Comparison of ENCODE assay signal across 10 mouse cellular contexts in the genomic region with DNA sequence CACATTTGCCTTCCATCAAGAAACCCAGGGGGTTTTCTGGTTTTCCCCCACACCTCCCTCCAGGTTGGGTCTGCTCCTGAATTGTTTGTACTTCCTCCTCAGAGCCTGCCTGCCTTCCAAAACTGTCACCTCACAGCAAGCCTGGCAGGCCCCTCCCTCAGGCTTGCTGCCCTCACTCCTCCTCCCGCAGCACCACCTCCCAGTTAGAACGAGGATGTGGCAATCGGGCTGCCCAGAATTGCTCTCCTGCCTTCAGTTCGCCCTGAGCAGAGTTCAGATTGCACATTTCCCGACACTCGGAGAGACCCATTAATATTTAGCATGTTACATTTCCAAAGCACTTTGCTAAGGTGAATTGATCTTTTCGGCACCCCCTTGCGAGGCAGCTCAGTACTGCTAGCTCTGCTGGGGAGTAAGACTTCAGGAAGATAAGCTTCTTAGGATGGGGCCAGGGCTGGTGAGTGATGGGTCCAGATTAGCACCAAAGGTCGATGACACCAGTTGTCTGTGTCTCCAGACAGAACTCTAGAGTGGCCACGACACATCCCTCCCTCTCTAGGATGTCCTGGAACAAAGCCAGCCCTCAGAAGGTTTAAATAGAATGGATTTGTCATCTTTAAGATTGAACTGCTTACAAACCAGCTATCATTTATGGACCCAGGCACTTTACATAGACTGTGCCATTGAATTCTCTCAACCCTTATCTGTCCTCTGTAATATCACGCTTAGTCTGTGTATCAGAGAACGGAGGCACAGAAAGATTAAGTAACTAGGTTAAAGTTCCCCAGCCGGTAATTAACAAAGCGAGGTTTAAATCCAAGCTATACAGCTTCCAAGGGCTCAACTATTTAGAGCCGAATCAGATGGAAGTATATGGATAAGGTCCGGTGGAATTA. TPM values are rescaled to one million over a fixed set of nuclear protein-coding genes. Genes with fewer than 3 reads are reported as not detected.
A peak's percentile ranks its signal among the peaks of the same experiment; 100 is the strongest.
DNase-seq lines count a peak whose midpoint lies in the region; ATAC-seq and TF ChIP-seq lines count a peak whose summit lies in the region.
"Had no signal": no experiment of that assay in that cellular context is flagged by ENCODE, and none has a peak within 500 bp of the region (broad histone marks: within the 10 kb centered on the region; RNA-seq: fewer than 3 reads in every experiment).

No protein-coding gene starts in this region.

- WGBS in lung, adult 2 months: 36% methylated on average over 16 of the region's 16 CpGs
- 36% methylated on average over 16 of the region's 16 CpGs for WGBS in stomach, postnatal 0 days

- DNase-seq in heart, adult 11 months: peak; percentile 86
- DNase-seq in heart, postnatal 36 days: no peak
- DNase-seq in ovary, postnatal 36 days (ENCODE audit: low spot score): peak; percentile 14
- no peak for DNase-seq in ovary, adult 18-20 months (ENCODE audit: low spot score)
- peak; percentile 31 for DNase-seq in lung, adult 2 months
- no peak for DNase-seq in stomach, postnatal 0 days (ENCODE audit: low spot score)
- no peak for DNase-seq in spleen, adult 12 weeks (ENCODE audit: low spot score)
- DNase-seq: cerebellum, adult 2 months; gastrocnemius, postnatal 25 days had no signal

- no peaks in the 10 kb centered on the region for H3K36me3 ChIP-seq in stomach, postnatal 0 days (ENCODE audit: control insufficient read depth, insufficient read depth, low read length)

- TF ChIP-seq CTCF in lung, adult 2 months (IDR thresholded peaks at IDR 0.05; ENCODE audit: insufficient read depth, low read length): no peak
- TF ChIP-seq CTCF in stomach, postnatal 0 days (IDR thresholded peaks at IDR 0.05; ENCODE audit: low read depth): peak; percentile 23; the same call in 1 of the 2 replicates

- H3K4me1 ChIP-seq in lung, adult 2 months (ENCODE audit: control insufficient read depth, insufficient read depth, low read length): no peaks in the 10 kb centered on the region
- H3K4me1 ChIP-seq in stomach, postnatal 0 days (replicated peaks; ENCODE audit: control insufficient read depth, insufficient read depth): no peaks in the 10 kb centered on the region

- TF ChIP-seq EP300 in stomach, postnatal 0 days (optimal IDR thresholded peaks at IDR 0.05): no peak

- H3K27ac ChIP-seq in stomach, postnatal 0 days (replicated peaks): no peak overlapping the region

- H3K4me3 ChIP-seq in lung, adult 2 months (replicated peaks; ENCODE audit: extremely low read depth, low read depth, low read length): no peak overlapping the region
- no peak overlapping the region for H3K4me3 ChIP-seq in stomach, postnatal 0 days (ENCODE audit: low read depth, low read length)

- no peaks in the 10 kb centered on the region for H3K9me3 ChIP-seq in stomach, postnatal 0 days (ENCODE audit: control insufficient read depth, low read length)

- H3K9ac ChIP-seq in stomach, postnatal 0 days (ENCODE audit: low read length): no peak overlapping the region

- intact Hi-C loops in heart, postnatal 36 days (cut with DNase I): no loop called here

- no peak overlapping the region for H3K4me2 ChIP-seq in stomach, postnatal 0 days (replicated peaks; ENCODE audit: low read depth)

- TF ChIP-seq POLR2A in lung, adult 2 months (IDR thresholded peaks at IDR 0.05; ENCODE audit: borderline replicate concordance, extremely low read depth, low read depth, low read length): no peak

- ATAC-seq in stomach, postnatal 0 days (ENCODE audit: low FRiP score, low TSS enrichment): no peak
- ATAC-seq in erythroblast, adult 5-6 weeks (replicated peaks; ENCODE audit: low FRiP score, poor library complexity, severe bottlenecking): no peak

- no peaks in the 10 kb centered on the region for H3K27me3 ChIP-seq in stomach, postnatal 0 days (ENCODE audit: control insufficient read depth, insufficient read depth, low read length)

RNA-seq across cellular contexts. Expression of gene R3hcc1l, which starts 8.0 kb away (rescaled TPM):
- 10 to 100 TPM; 24.7 to 26.9 TPM for total RNA-seq in heart, postnatal 36 days (2021)
- 3.8 and 4.8 TPM in 2 replicates for polyA plus RNA-seq in lung, adult 2 months (2012; rRNA removed)
- 10.3 and 11.3 TPM in 2 replicates for polyA plus RNA-seq in stomach, postnatal 0 days (2015; fragmentation: Nextera tagmentation; extraction: Ambion mirVana)
- 13.1 and 26.8 TPM in 2 replicates for total RNA-seq in erythroblast, adult 5-6 weeks (2015; ENCODE audit: low replicate concordance)
- total RNA-seq in erythroblast, adult 5-6 weeks (2017; ENCODE audit: low replicate concordance): 18.5 and 28.4 TPM in 2 replicates

Comparison
In these comparisons a context has a peak if more than half of its experiments do, and no peak if none do; other contexts are left out.
1. DNase-seq: peak in heart, adult 11 months (single experiment), ovary, postnatal 36 days (single experiment) and lung, adult 2 months (single experiment); none in heart, postnatal 36 days (0 of 2), ovary, adult 18-20 months (single experiment), stomach, postnatal 0 days (single experiment) and spleen, adult 12 weeks (single experiment).